Mouse (Mus musculus) hindbrain, embryonic 11.5 days (tissue): Measurements from ENCODE around the gene Ssmem1. TPM values are rescaled to one million over a fixed set of nuclear protein-coding genes. Genes with fewer than 3 reads are reported as not detected.

Source experiments
- ATAC-seq: fragments of 200-750 bp; cut with Nextera tagmentation; 2 replicates; pipeline ENCODE4 v1.8.0; 2017; ENCODE audit warnings: mild to moderate bottlenecking, moderate TSS enrichment, moderate library complexity; ENCODE audit not compliant: low FRiP score
- DNase-seq: peaks from one replicate; pipeline ENCODE4 v3.0.0-alpha.2; 2015; ENCODE audit warnings: low spot score
- H3K27ac ChIP-seq: fragments of 300-500 bp; sonication (generic); 2 replicates; pipeline ENCODE4 v1.5.1; 2014; ENCODE audit warnings: mild to moderate bottlenecking, low read depth, low read length
- H3K27me3 ChIP-seq: fragments of 300-500 bp; sonication (generic); 2 replicates; pipeline ENCODE4 v1.6.1; 2014; ENCODE audit warnings: mild to moderate bottlenecking, low read length, moderate library complexity, mixed read lengths; ENCODE audit not compliant: control insufficient read depth, insufficient read depth
- H3K36me3 ChIP-seq: fragments of 300-500 bp; sonication (generic); 2 replicates; pipeline ENCODE4 v1.6.1; 2014; ENCODE audit warnings: mild to moderate bottlenecking, low read length, moderate library complexity, mixed read lengths; ENCODE audit not compliant: control insufficient read depth, insufficient read depth
- H3K4me1 ChIP-seq: fragments of 300-500 bp; sonication (generic); replicated peaks from 2 replicates; pipeline ENCODE4 v1.6.1; 2014; ENCODE audit warnings: low read length, mixed read lengths; ENCODE audit not compliant: control insufficient read depth, insufficient read depth
- H3K4me2 ChIP-seq: fragments of 300-500 bp; sonication (generic); replicated peaks from 2 replicates; pipeline ENCODE4 v1.6.1; 2014; ENCODE audit warnings: mild to moderate bottlenecking, low read depth, low read length
- H3K4me3 ChIP-seq: fragments of 300-500 bp; sonication (generic); 2 replicates; pipeline ENCODE4 v1.5.1; 2014; ENCODE audit warnings: low read depth, low read length
- H3K9ac ChIP-seq: fragments of 300-500 bp; sonication (generic); 2 replicates; pipeline ENCODE4 v1.6.1; 2014; ENCODE audit warnings: low read depth, low read length
- H3K9me3 ChIP-seq: fragments of 300-500 bp; sonication (generic); 2 replicates; pipeline ENCODE4 v1.6.1; 2016; ENCODE audit warnings: low read length; ENCODE audit not compliant: control insufficient read depth
- WGBS: fragments of 180-500 bp; shearing (Covaris S2); extraction: QIAGEN DNeasy Blood & Tissue Kit; methylation state at CpG from one replicate; pipeline ENCODE4 v1.1.7; 2014; 5-methylcytosine and 5-hydroxymethylcytosine counted together
- polyA plus RNA-seq: library from polyadenylated mRNA; unstranded; fragments of >200 nt; fragmentation: Nextera tagmentation; extraction: Ambion mirVana; gene quantifications from 2 replicates; pipeline ENCODE4 v1.2.1, GENCODE M21; 2014

Gene Ssmem1
- polyA plus RNA-seq, 1 experiment from 2014 or later: 0.37 TPM

DNA sequence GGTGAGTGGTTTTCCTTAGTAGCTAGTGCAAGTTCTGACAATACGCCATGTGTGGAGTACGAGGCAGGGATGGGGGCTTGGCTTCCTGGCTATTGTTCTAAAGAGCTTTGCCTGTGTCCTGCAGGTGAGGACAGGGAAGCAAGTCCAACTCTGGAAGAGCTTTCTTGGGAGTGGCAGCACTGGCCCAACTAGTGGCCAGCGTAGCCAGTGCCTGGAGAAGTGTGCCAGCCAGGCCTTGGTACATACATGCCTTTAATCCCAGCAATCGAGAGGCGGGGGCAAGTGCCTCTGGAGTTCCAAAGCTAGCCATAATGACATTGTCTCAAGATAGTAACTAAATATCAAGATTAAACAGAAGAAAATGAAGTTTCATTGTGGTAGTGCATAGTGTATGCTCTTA, 642 bp downstream of the Ssmem1 start:
- Histone ChIP-seq H3K27ac (peak overlapping the region; percentile 96), H3K36me3 (no peaks in the 10 kb centered on the region), H3K9me3 (no peaks in the 10 kb centered on the region), H3K27me3 (no peaks in the 10 kb centered on the region), H3K9ac (peak overlapping the region; percentile 87), H3K4me1 (peaks cover 4% of the 10 kb centered on the region), H3K4me2 (peak overlapping the region; percentile 41), H3K4me3 (no peak overlapping the region)
- WGBS: 69% methylated on average over 5 of the region's 5 CpGs
- peak; percentile 16 for DNase-seq
- no peak for ATAC-seq

DNA sequence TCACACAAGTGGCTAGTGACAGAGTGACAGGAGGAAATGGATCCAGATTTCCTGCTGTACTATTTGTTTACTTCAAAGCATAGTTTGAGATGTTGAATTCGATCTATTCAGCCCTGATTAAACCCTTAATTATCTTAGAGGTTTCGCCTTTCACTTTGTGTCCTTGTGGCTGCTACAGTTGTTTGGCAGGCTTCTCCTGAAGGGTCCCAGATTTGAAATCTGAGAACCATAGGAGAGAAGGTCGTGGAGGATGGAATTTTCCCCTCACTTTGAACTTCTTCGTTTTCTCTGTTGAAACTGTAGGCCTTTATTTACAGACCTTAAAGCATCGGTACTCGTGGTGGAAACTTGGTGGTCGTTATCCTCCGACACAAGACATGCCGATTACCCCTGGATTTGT, 4.6 kb downstream of the Ssmem1 start:
- H3K27me3 ChIP-seq: no peaks in the 10 kb centered on the region
- no peaks in the 10 kb centered on the region for H3K9me3 ChIP-seq
- no peaks in the 10 kb centered on the region for H3K36me3 ChIP-seq
- H3K4me3 ChIP-seq: no peak overlapping the region
- no peak for DNase-seq
- no peak overlapping the region for H3K4me2 ChIP-seq
- no peak overlapping the region for H3K9ac ChIP-seq
- 36% methylated on average over 9 of the region's 9 CpGs for WGBS
- ATAC-seq: no peak
- H3K27ac ChIP-seq: no peak overlapping the region
- peaks cover 4% of the 10 kb centered on the region for H3K4me1 ChIP-seq

DNA sequence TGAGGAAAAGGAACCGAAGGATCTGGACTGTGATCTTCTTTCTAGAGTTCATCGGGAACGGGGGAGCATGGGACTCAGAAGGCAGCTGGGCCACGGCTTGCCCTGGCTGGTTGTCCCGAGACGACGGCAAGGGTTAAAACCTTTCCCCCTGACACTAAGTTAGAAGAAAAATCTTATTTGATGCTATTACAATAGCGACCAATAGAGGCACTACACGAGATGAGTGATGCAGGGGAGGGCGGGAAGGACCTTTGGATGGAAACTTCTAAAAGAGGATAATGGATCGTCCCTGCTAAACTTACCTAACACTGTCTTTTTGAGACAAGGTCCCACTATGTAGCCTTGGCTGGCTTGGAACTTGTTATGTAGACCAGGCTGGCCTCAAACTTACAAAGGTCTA, 10.8 kb downstream of the Ssmem1 start:
- no peaks in the 10 kb centered on the region for H3K36me3 ChIP-seq
- no peak overlapping the region for H3K4me3 ChIP-seq
- H3K27ac ChIP-seq: no peak overlapping the region
- H3K9me3 ChIP-seq: no peaks in the 10 kb centered on the region
- ATAC-seq: no peak
- WGBS: 64% methylated on average over 11 of the region's 11 CpGs
- H3K4me2 ChIP-seq: no peak overlapping the region
- no peak overlapping the region for H3K9ac ChIP-seq
- H3K27me3 ChIP-seq: no peaks in the 10 kb centered on the region
- no peaks in the 10 kb centered on the region for H3K4me1 ChIP-seq
- DNase-seq: no peak

DNA sequence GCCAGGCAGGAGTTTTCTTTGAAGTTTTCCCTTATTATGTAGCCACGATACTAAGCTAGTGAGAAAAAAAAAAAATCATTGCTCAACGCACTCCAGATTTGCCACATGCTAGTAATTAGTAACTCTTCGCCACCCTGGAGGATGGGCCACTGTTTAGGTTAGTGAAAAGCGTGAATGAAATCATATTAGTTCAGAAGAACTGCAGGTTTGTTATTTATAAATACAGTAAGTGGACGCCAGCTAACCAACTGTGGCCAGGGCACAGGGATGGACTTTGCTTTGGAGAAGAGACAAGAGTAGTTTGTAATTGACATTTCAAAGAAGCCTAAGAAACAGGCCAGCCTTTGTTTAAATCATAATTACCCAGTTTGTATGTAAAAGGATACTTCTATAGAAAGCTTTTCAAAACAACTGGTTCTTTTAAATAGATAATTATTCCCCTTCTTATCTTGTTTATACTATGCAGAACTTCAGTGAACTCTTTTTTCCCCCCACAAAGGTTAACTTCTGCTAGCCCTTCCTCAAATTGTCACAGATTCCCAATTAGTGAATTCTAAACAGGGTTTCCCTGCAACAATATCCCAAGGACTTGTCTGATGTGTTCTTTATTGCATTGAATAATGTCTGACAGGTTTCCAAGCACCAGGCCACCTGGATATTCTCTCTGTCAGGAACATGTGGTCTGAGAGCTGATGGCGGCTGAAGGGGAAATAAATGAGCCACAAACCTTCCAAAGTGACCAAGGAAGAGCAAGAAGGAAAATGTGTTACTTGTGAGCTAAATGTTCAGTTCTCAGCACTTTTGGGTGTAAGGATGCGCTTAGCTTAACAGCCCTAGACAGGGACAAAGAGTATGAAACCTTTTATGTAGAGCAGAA, 16.0 kb downstream of the Ssmem1 start:
- 52% methylated on average over 7 of the region's 7 CpGs for WGBS
- ATAC-seq: no peak
- H3K4me3 ChIP-seq: no peak overlapping the region
- no peaks in the 10 kb centered on the region for H3K9me3 ChIP-seq
- H3K36me3 ChIP-seq: no peaks in the 10 kb centered on the region
- H3K4me1 ChIP-seq: no peaks in the 10 kb centered on the region
- H3K27me3 ChIP-seq: no peaks in the 10 kb centered on the region
- H3K27ac ChIP-seq: peak overlapping the region; percentile 49; the same call in 1 of the 2 replicates
- no peak overlapping the region for H3K9ac ChIP-seq
- DNase-seq: no peak
- H3K4me2 ChIP-seq: no peak overlapping the region

DNA sequence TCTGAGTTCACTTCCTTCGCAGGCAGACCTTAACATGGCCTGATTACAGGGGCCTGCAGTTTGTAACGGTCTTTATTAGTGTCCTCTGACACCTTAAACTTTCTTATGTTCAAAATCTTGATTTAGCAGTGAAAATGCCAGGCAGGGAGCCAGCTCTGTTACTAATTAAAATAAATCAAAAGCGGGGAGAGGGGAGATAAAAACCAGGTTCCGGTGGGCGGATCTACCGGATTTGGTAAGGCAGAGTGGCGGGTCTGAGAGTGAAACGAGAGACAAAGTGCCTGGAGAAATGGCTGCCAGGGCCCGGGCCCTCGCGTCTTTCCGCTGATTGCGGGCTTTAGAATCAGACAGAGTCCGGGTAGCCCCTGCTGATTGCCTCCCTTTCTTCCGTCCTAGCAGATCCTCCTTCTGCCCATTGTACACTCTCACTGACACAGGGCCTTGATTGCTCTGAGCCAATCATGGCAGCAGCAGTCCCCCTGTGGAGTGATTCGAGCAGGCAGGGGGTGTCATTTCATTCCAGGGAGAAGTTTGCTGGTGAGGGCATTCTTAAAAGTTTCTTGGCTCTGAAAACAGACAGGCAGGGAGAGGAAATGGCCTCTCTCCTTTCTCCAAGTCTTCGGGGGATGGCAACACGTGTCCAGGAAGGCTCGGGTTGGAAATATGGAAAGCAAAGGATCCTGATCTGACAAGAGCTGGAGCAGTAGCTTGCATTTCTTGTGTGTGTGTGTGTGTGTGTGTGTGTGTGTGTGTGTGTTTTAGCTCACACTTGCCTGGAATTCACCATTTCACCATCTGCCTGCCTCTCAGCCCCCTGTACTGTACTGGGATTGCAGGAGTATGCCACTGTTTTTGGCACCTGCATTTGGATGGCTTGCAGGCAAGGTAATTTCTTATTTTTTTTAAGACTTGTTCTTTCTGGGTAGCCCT, 17.2 kb downstream of the Ssmem1 start:
- peak overlapping the region; percentile 55 for H3K9ac ChIP-seq
- H3K4me1 ChIP-seq: no peaks in the 10 kb centered on the region
- no peaks in the 10 kb centered on the region for H3K9me3 ChIP-seq
- no peaks in the 10 kb centered on the region for H3K36me3 ChIP-seq
- no peaks in the 10 kb centered on the region for H3K27me3 ChIP-seq
- DNase-seq (peak; percentile 72), ATAC-seq (peak; percentile 76; the same call in 1 of the 2 replicates)
- 16% methylated on average over 19 of the region's 19 CpGs for WGBS
- H3K27ac ChIP-seq: peak overlapping the region; percentile 79
- no peak overlapping the region for H3K4me3 ChIP-seq
- H3K4me2 ChIP-seq: peak overlapping the region; percentile 15

DNA sequence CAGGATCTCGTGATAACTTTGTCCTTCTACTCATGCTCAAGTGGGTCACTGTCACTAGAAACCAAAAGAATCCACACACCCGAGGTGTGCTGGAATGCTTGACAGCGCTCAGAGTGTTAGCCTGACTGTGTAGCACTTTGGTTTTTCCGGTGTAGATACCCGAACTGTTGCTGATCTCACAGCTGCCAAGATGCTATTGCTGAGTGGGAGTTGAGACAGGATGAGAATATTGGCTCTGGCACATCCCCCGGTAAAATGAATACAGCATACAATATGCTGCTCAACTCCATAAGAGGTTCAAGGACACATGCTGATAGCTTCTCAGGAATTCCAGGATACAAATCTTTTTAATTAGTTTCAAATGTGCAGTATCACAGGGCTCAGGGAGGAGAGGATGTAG, 19.2 kb downstream of the Ssmem1 start:
- H3K27me3 ChIP-seq: no peaks in the 10 kb centered on the region
- ATAC-seq (no peak), DNase-seq (no peak)
- WGBS: 68% methylated on average over 6 of the region's 6 CpGs
- no peaks in the 10 kb centered on the region for H3K36me3 ChIP-seq
- no peaks in the 10 kb centered on the region for H3K9me3 ChIP-seq
- H3K4me3 ChIP-seq: no peak overlapping the region
- H3K9ac ChIP-seq: no peak overlapping the region
- H3K27ac ChIP-seq: no peak overlapping the region
- H3K4me1 ChIP-seq: no peaks in the 10 kb centered on the region
- H3K4me2 ChIP-seq: no peak overlapping the region

DNA sequence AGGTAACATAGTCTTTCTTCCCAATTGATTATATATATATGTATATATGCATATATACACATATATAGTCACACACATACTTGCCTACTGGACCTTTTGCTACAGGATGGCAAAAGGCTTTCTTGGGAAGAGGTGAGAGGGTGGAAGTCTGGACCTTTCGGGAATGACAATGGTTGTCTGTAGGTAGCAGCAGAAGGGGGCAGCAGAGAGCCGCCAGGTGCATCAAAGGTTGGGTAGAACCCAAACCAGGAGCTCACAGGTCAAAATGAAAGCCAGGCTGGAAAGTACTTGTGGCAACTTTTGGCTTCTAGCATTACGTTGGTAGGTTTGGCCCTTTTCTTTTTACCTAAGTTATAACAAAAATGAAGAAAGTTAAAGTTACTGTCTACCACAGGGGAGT, 25.7 kb downstream of the Ssmem1 start:
- ATAC-seq (no peak), DNase-seq (peak; percentile 41)
- H3K9ac ChIP-seq: no peak overlapping the region
- no peak overlapping the region for H3K27ac ChIP-seq
- H3K9me3 ChIP-seq: no peaks in the 10 kb centered on the region
- no peaks in the 10 kb centered on the region for H3K27me3 ChIP-seq
- H3K4me2 ChIP-seq: no peak overlapping the region
- H3K4me1 ChIP-seq: no peaks in the 10 kb centered on the region
- H3K4me3 ChIP-seq: no peak overlapping the region
- H3K36me3 ChIP-seq: no peaks in the 10 kb centered on the region
- 33% methylated on average over 3 of the region's 3 CpGs for WGBS

DNA sequence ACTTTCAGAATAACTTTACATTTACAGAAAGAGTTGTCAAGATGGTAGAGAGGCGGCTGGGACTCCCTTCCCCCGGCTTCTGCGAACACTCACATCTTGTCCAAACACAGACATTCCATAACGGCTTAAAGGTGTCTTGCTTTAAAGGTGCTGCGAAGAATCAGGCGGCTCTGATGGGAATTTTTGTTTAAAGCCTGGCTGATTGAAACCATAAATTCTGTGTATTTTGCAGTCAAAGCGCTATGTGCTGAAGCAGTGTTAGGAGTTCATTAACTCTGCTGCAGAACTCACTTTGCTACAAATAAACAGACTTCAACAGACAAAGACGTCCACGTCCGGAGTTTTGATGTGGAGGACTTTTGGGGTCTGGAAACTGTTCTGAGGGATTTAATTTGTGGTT, 28.6 kb downstream of the Ssmem1 start:
- WGBS: 66% methylated on average over 10 of the region's 10 CpGs
- H3K9ac ChIP-seq: no peak overlapping the region
- no peak overlapping the region for H3K4me3 ChIP-seq
- DNase-seq: no peak
- no peaks in the 10 kb centered on the region for H3K27me3 ChIP-seq
- H3K4me1 ChIP-seq: no peaks in the 10 kb centered on the region
- H3K27ac ChIP-seq: no peak overlapping the region
- H3K36me3 ChIP-seq: no peaks in the 10 kb centered on the region
- no peak overlapping the region for H3K4me2 ChIP-seq
- no peak for ATAC-seq
- no peaks in the 10 kb centered on the region for H3K9me3 ChIP-seq
